Mouse (Mus musculus): ENCODE data around the gene Rbm47. TPM values are rescaled to one million over a fixed set of nuclear protein-coding genes. Genes with fewer than 3 reads are reported as not detected.

The Rbm47 gene
- polyA plus RNA-seq, 1 experiment: 1.1 TPM

- no peak overlapping the region for H3K4me3 ChIP-seq (ENCODE audit: insufficient read depth, low read length)
- no peak for TF ChIP-seq POLR2A (IDR thresholded peaks at IDR 0.05; ENCODE audit: low read depth, low read length)
- no peak for TF ChIP-seq CTCF (IDR thresholded peaks at IDR 0.05; ENCODE audit: borderline replicate concordance, insufficient read depth, low read length)
- H3K27ac ChIP-seq (ENCODE audit: insufficient read depth, low read length): no peak overlapping the region
- H3K4me1 ChIP-seq (ENCODE audit: control insufficient read depth, insufficient read depth, low read length): peaks cover 2% of the 10 kb centered on the region; the same call in 1 of the 2 replicates
Measured at GRCm38 (mm10) chr5:66135161-66135852, 37.6 kb downstream of the Rbm47 start.

GRCm38 (mm10) chr5:66134578-66134977 lies 38.3 kb downstream of the Rbm47 start:
- H3K27ac ChIP-seq (ENCODE audit: insufficient read depth, low read length): no peak overlapping the region
- H3K4me3 ChIP-seq (ENCODE audit: insufficient read depth, low read length): no peak overlapping the region
- TF ChIP-seq POLR2A (IDR thresholded peaks at IDR 0.05; ENCODE audit: low read depth, low read length) (no peak), CTCF (IDR thresholded peaks at IDR 0.05; ENCODE audit: borderline replicate concordance, insufficient read depth, low read length) (no peak)
- H3K4me1 ChIP-seq (ENCODE audit: control insufficient read depth, insufficient read depth, low read length): peaks cover 2% of the 10 kb centered on the region; the same call in 1 of the 2 replicates

GRCm38 (mm10) chr5:66128948-66129347 lies 44.0 kb downstream of the Rbm47 start:
- Histone ChIP-seq H3K27ac (ENCODE audit: insufficient read depth, low read length) (no peak overlapping the region), H3K4me3 (ENCODE audit: insufficient read depth, low read length) (no peak overlapping the region), H3K4me1 (ENCODE audit: control insufficient read depth, insufficient read depth, low read length) (no peaks in the 10 kb centered on the region)
- TF ChIP-seq CTCF (IDR thresholded peaks at IDR 0.05; ENCODE audit: borderline replicate concordance, insufficient read depth, low read length): no peak
- no peak for TF ChIP-seq POLR2A (IDR thresholded peaks at IDR 0.05; ENCODE audit: low read depth, low read length)

GRCm38 (mm10) chr5:66125418-66125817 lies 47.5 kb downstream of the Rbm47 start:
- TF ChIP-seq POLR2A (IDR thresholded peaks at IDR 0.05; ENCODE audit: low read depth, low read length) (no peak), CTCF (IDR thresholded peaks at IDR 0.05; ENCODE audit: borderline replicate concordance, insufficient read depth, low read length) (no peak)

GRCm38 (mm10) chr5:66124931-66125330 lies 48.0 kb downstream of the Rbm47 start:
- no peak overlapping the region for H3K27ac ChIP-seq (ENCODE audit: insufficient read depth, low read length)
- no peak overlapping the region for H3K4me3 ChIP-seq (ENCODE audit: insufficient read depth, low read length)
- TF ChIP-seq POLR2A (IDR thresholded peaks at IDR 0.05; ENCODE audit: low read depth, low read length): no peak
- no peaks in the 10 kb centered on the region for H3K4me1 ChIP-seq (ENCODE audit: control insufficient read depth, insufficient read depth, low read length)

More at GRCm38 (mm10) chr5:66125418-66125817, 47.5 kb downstream of the Rbm47 start:
- Histone ChIP-seq H3K27ac (ENCODE audit: insufficient read depth, low read length) (no peak overlapping the region), H3K4me1 (ENCODE audit: control insufficient read depth, insufficient read depth, low read length) (no peaks in the 10 kb centered on the region), H3K4me3 (ENCODE audit: insufficient read depth, low read length) (no peak overlapping the region)

- Histone ChIP-seq H3K4me1 (ENCODE audit: control insufficient read depth, insufficient read depth, low read length) (no peaks in the 10 kb centered on the region), H3K27ac (ENCODE audit: insufficient read depth, low read length) (no peak overlapping the region), H3K4me3 (ENCODE audit: insufficient read depth, low read length) (no peak overlapping the region)
- TF ChIP-seq POLR2A (IDR thresholded peaks at IDR 0.05; ENCODE audit: low read depth, low read length) (no peak), CTCF (IDR thresholded peaks at IDR 0.05; ENCODE audit: borderline replicate concordance, insufficient read depth, low read length) (no peak)
Measured at GRCm38 (mm10) chr5:66124089-66124400, 48.9 kb downstream of the Rbm47 start.

GRCm38 (mm10) chr5:66123295-66124088 lies 49.4 kb downstream of the Rbm47 start:
- Histone ChIP-seq H3K27ac (ENCODE audit: insufficient read depth, low read length) (no peak overlapping the region), H3K4me3 (ENCODE audit: insufficient read depth, low read length) (no peak overlapping the region), H3K4me1 (ENCODE audit: control insufficient read depth, insufficient read depth, low read length) (no peaks in the 10 kb centered on the region)
- no peak for TF ChIP-seq POLR2A (IDR thresholded peaks at IDR 0.05; ENCODE audit: low read depth, low read length)

GRCm38 (mm10) chr5:66121255-66121654 lies 51.7 kb downstream of the Rbm47 start:
- no peak overlapping the region for H3K27ac ChIP-seq (ENCODE audit: insufficient read depth, low read length)
- H3K4me3 ChIP-seq (ENCODE audit: insufficient read depth, low read length): no peak overlapping the region
- no peaks in the 10 kb centered on the region for H3K4me1 ChIP-seq (ENCODE audit: control insufficient read depth, insufficient read depth, low read length)
- TF ChIP-seq POLR2A (IDR thresholded peaks at IDR 0.05; ENCODE audit: low read depth, low read length): no peak
- TF ChIP-seq CTCF (IDR thresholded peaks at IDR 0.05; ENCODE audit: borderline replicate concordance, insufficient read depth, low read length): no peak

- H3K27ac ChIP-seq (ENCODE audit: insufficient read depth, low read length): no peak overlapping the region
Measured at GRCm38 (mm10) chr5:66114751-66115150, 58.2 kb downstream of the Rbm47 start.

GRCm38 (mm10) chr5:66114208-66114607 lies 58.7 kb downstream of the Rbm47 start:
- H3K4me1 ChIP-seq (ENCODE audit: control insufficient read depth, insufficient read depth, low read length): no peaks in the 10 kb centered on the region
- no peak overlapping the region for H3K27ac ChIP-seq (ENCODE audit: insufficient read depth, low read length)
- TF ChIP-seq POLR2A (IDR thresholded peaks at IDR 0.05; ENCODE audit: low read depth, low read length) (no peak), CTCF (IDR thresholded peaks at IDR 0.05; ENCODE audit: borderline replicate concordance, insufficient read depth, low read length) (no peak)
- H3K4me3 ChIP-seq (ENCODE audit: insufficient read depth, low read length): no peak overlapping the region

More at GRCm38 (mm10) chr5:66114751-66115150, 58.2 kb downstream of the Rbm47 start:
- no peak overlapping the region for H3K4me3 ChIP-seq (ENCODE audit: insufficient read depth, low read length)
- TF ChIP-seq POLR2A (IDR thresholded peaks at IDR 0.05; ENCODE audit: low read depth, low read length): no peak
- TF ChIP-seq CTCF (IDR thresholded peaks at IDR 0.05; ENCODE audit: borderline replicate concordance, insufficient read depth, low read length): no peak
- H3K4me1 ChIP-seq (ENCODE audit: control insufficient read depth, insufficient read depth, low read length): no peaks in the 10 kb centered on the region

All from embryonic fibroblast, embryonic 13.5 days (primary cell).